Mouse (Mus musculus): ENCODE results near the gene Wfdc2.
"Not testable (repeated sequence)": the region's sequence is repeated elsewhere in the genome, so short reads cannot be mapped to it uniquely, and the experiment has no call there.

Wfdc2 gene

GRCm38 (mm10) chr2:164542132-164542531, 20.1 kb upstream of the Wfdc2 start:
- in situ Hi-C loops (cut with MboI; ENCODE audit: low pct_unique_long_range_greater_than_20kb in 1 of 2, low sequenced_read_pairs in 2 of 2, unreplicated experiment in 1 of 2) = no loop called here

GRCm38 (mm10) chr2:164542598-164542997, 19.6 kb upstream of the Wfdc2 start:
- in situ Hi-C loops (cut with MboI; ENCODE audit: low pct_unique_long_range_greater_than_20kb in 1 of 2, low sequenced_read_pairs in 2 of 2, unreplicated experiment in 1 of 2) = no loop called here

- in situ Hi-C loops (cut with MboI; ENCODE audit: low pct_unique_long_range_greater_than_20kb in 1 of 2, low sequenced_read_pairs in 2 of 2, unreplicated experiment in 1 of 2) = no loop called here
Observed at GRCm38 (mm10) chr2:164543745-164544144, 18.5 kb upstream of the Wfdc2 start.

GRCm38 (mm10) chr2:164544454-164545097, 17.6 kb upstream of the Wfdc2 start:
- in situ Hi-C loops (cut with MboI; ENCODE audit: low pct_unique_long_range_greater_than_20kb in 1 of 2, low sequenced_read_pairs in 2 of 2, unreplicated experiment in 1 of 2) = no loop called here

GRCm38 (mm10) chr2:164549338-164549737, 12.9 kb upstream of the Wfdc2 start:
- in situ Hi-C loops (cut with MboI; ENCODE audit: low pct_unique_long_range_greater_than_20kb in 1 of 2, low sequenced_read_pairs in 2 of 2, unreplicated experiment in 1 of 2) = no loop called here

GRCm38 (mm10) chr2:164549963-164550894, 12.0 kb upstream of the Wfdc2 start:
- in situ Hi-C loops (cut with MboI; ENCODE audit: low pct_unique_long_range_greater_than_20kb in 1 of 2, low sequenced_read_pairs in 2 of 2, unreplicated experiment in 1 of 2) = no loop called here

- in situ Hi-C loops (cut with MboI; ENCODE audit: low pct_unique_long_range_greater_than_20kb in 1 of 2, low sequenced_read_pairs in 2 of 2, unreplicated experiment in 1 of 2) = no loop called here
Observed at GRCm38 (mm10) chr2:164550895-164551269, 11.3 kb upstream of the Wfdc2 start.

GRCm38 (mm10) chr2:164551502-164551901, 10.7 kb upstream of the Wfdc2 start:
- in situ Hi-C loops (cut with MboI; ENCODE audit: low pct_unique_long_range_greater_than_20kb in 1 of 2, low sequenced_read_pairs in 2 of 2, unreplicated experiment in 1 of 2) = no loop called here

GRCm38 (mm10) chr2:164558426-164558825, 3.8 kb upstream of the Wfdc2 start:
- in situ Hi-C loops (cut with MboI; ENCODE audit: low pct_unique_long_range_greater_than_20kb in 1 of 2, low sequenced_read_pairs in 2 of 2, unreplicated experiment in 1 of 2) = no loop called here

GRCm38 (mm10) chr2:164558991-164559645, 3.1 kb upstream of the Wfdc2 start:
- in situ Hi-C loops (cut with MboI; ENCODE audit: low pct_unique_long_range_greater_than_20kb in 1 of 2, low sequenced_read_pairs in 2 of 2, unreplicated experiment in 1 of 2) = no loop called here

- in situ Hi-C loops (cut with MboI; ENCODE audit: low pct_unique_long_range_greater_than_20kb in 1 of 2, low sequenced_read_pairs in 2 of 2, unreplicated experiment in 1 of 2) = no loop called here
Observed at GRCm38 (mm10) chr2:164560106-164560505, 2.1 kb upstream of the Wfdc2 start.

GRCm38 (mm10) chr2:164563339-164564038, 1.3 kb downstream of the Wfdc2 start:
- in situ Hi-C loops (cut with MboI; ENCODE audit: low pct_unique_long_range_greater_than_20kb in 1 of 2, low sequenced_read_pairs in 2 of 2, unreplicated experiment in 1 of 2) = no loop called here

- in situ Hi-C loops (cut with MboI; ENCODE audit: low pct_unique_long_range_greater_than_20kb in 1 of 2, low sequenced_read_pairs in 2 of 2, unreplicated experiment in 1 of 2) = no loop called here
Observed at GRCm38 (mm10) chr2:164564346-164564745, 2.1 kb downstream of the Wfdc2 start.

- in situ Hi-C loops (cut with MboI; ENCODE audit: low pct_unique_long_range_greater_than_20kb in 1 of 2, low sequenced_read_pairs in 2 of 2, unreplicated experiment in 1 of 2) = loop anchor here in 1 of 2 experiments (5.0 kb wide), 1 partner anchor 35 kb away; no protein-coding TSS in a partner anchor
Observed at GRCm38 (mm10) chr2:164566997-164567396, 4.8 kb downstream of the Wfdc2 start.

- in situ Hi-C loops (cut with MboI; ENCODE audit: low pct_unique_long_range_greater_than_20kb in 1 of 2, low sequenced_read_pairs in 2 of 2, unreplicated experiment in 1 of 2) = loop anchor here in 1 of 2 experiments (5.0 kb wide), 1 partner anchor 35 kb away; no protein-coding TSS in a partner anchor
Observed at GRCm38 (mm10) chr2:164567460-164567859, 5.2 kb downstream of the Wfdc2 start.

GRCm38 (mm10) chr2:164573359-164573758, 11.1 kb downstream of the Wfdc2 start, which contains the start of gene Spint3:
Spint3 (minus strand) TSS chr2:164573459.
- in situ Hi-C loops (cut with MboI; ENCODE audit: low pct_unique_long_range_greater_than_20kb in 1 of 2, low sequenced_read_pairs in 2 of 2, unreplicated experiment in 1 of 2) = not testable (repeated sequence)

- in situ Hi-C loops (cut with MboI; ENCODE audit: low pct_unique_long_range_greater_than_20kb in 1 of 2, low sequenced_read_pairs in 2 of 2, unreplicated experiment in 1 of 2) = not testable (repeated sequence)
Observed at GRCm38 (mm10) chr2:164585025-164585725, 23.0 kb downstream of the Wfdc2 start, which contains the start of gene Wfdc6a. Wfdc6a (minus strand) TSS chr2:164585447.

GRCm38 (mm10) chr2:164592014-164592413, 29.8 kb downstream of the Wfdc2 start:
- in situ Hi-C loops (cut with MboI; ENCODE audit: low pct_unique_long_range_greater_than_20kb in 1 of 2, low sequenced_read_pairs in 2 of 2, unreplicated experiment in 1 of 2) = no loop called here

Data from mouse embryonic stem cell (cell line).